7 mouse cellular contexts compared by ENCODE assay signal in genomic region chr13:57046130-57046529, GRCm38 (mm10).
A peak's percentile ranks its signal among the peaks of the same experiment; 100 is the strongest.
DNase-seq lines count a peak whose midpoint lies in the region; ATAC-seq lines count a peak whose summit lies in the region.
"Not testable (repeated sequence)": the region's sequence is repeated elsewhere in the genome, so short reads cannot be mapped to it uniquely, and the experiment has no call there.

No protein-coding gene starts in this region.

- H3K4me2 ChIP-seq in embryonic facial prominence, embryonic 14.5 days (ENCODE audit: low read depth, low read length); liver, embryonic 16.5 days (ENCODE audit: low read depth, low read length): not testable (repeated sequence)
- H3K4me2 ChIP-seq in intestine, embryonic 14.5 days (ENCODE audit: low read length): peak overlapping the region; percentile 27; the same call in 1 of the 2 replicates
- H3K4me2 ChIP-seq in stomach, embryonic 16.5 days (ENCODE audit: low read depth, low read length): 0 out of 2 replicates have a peak overlapping the region, but pooled peaks have one; percentile 24

- ATAC-seq in embryonic facial prominence, embryonic 14.5 days (ENCODE audit: low read depth): peak; percentile 31; the same call in 1 of the 2 replicates
- ATAC-seq in intestine, embryonic 14.5 days (replicated peaks; ENCODE audit: low FRiP score, low TSS enrichment, low read depth): 0 out of 2 replicates have a peak, but pooled peaks have one; percentile 40
- peak; percentile 75 for ATAC-seq in liver, embryonic 16.5 days (ENCODE audit: low read depth)
- ATAC-seq in stomach, embryonic 16.5 days (ENCODE audit: insufficient read depth, low FRiP score): not testable (repeated sequence)

- 22% methylated on average over 4 of the region's 9 CpGs for whole genome bisulfite sequencing in embryonic facial prominence, embryonic 14.5 days
- WGBS in intestine, embryonic 14.5 days: 17% methylated on average over 5 of the region's 9 CpGs
- WGBS in limb, embryonic 10.5 days: 17% methylated on average over 9 of the region's 9 CpGs
- WGBS in liver, embryonic 16.5 days (ENCODE audit: insufficient replicate concordance): 17% methylated on average over 4 of the region's 9 CpGs
- WGBS in stomach, embryonic 16.5 days: 14% methylated on average over 6 of the region's 9 CpGs

- H3K36me3 ChIP-seq in embryonic facial prominence, embryonic 14.5 days (ENCODE audit: control insufficient read depth, insufficient read depth, low read length); intestine, embryonic 14.5 days (ENCODE audit: control insufficient read depth, insufficient read depth, low read length); limb, embryonic 10.5 days; liver, embryonic 16.5 days (ENCODE audit: control insufficient read depth, insufficient read depth); stomach, embryonic 16.5 days (ENCODE audit: control insufficient read depth, insufficient read depth, low read length): not testable (repeated sequence)

- not testable (repeated sequence) for H3K27me3 ChIP-seq in embryonic facial prominence, embryonic 14.5 days (replicated peaks; ENCODE audit: control insufficient read depth, insufficient read depth, low read length); intestine, embryonic 14.5 days (replicated peaks; ENCODE audit: control insufficient read depth, insufficient read depth, low read length); limb, embryonic 10.5 days (ENCODE audit: low read depth, poor library complexity, severe bottlenecking); liver, embryonic 16.5 days (ENCODE audit: control insufficient read depth, insufficient read depth, low read depth, low read length); stomach, embryonic 16.5 days (ENCODE audit: control insufficient read depth, insufficient read depth, low read length)

- H3K9ac ChIP-seq in embryonic facial prominence, embryonic 14.5 days (ENCODE audit: low read depth, low read length); intestine, embryonic 14.5 days (ENCODE audit: low read length); liver, embryonic 16.5 days (ENCODE audit: low read depth, low read length); stomach, embryonic 16.5 days (ENCODE audit: low read length): not testable (repeated sequence)

- not testable (repeated sequence) for H3K4me1 ChIP-seq in embryonic facial prominence, embryonic 14.5 days (ENCODE audit: control insufficient read depth, insufficient read depth, low read length); intestine, embryonic 14.5 days (replicated peaks; ENCODE audit: control insufficient read depth, insufficient read depth, low read length); limb, embryonic 10.5 days; liver, embryonic 16.5 days (ENCODE audit: control insufficient read depth, low read depth, low read length); stomach, embryonic 16.5 days (ENCODE audit: control insufficient read depth, insufficient read depth, low read length)

- not testable (repeated sequence) for H3K27ac ChIP-seq in embryonic facial prominence, embryonic 14.5 days (replicated peaks; ENCODE audit: low read depth, low read length); intestine, embryonic 14.5 days (ENCODE audit: low read depth); limb, embryonic 10.5 days; liver, embryonic 16.5 days (ENCODE audit: low read length); stomach, embryonic 16.5 days (ENCODE audit: low read length)

- not testable (repeated sequence) for H3K4me3 ChIP-seq in embryonic facial prominence, embryonic 14.5 days (ENCODE audit: low read depth, low read length); intestine, embryonic 14.5 days (ENCODE audit: low read depth, low read length); liver, embryonic 16.5 days (ENCODE audit: low read depth, low read length); stomach, embryonic 16.5 days (replicated peaks; ENCODE audit: low read length)
- peak overlapping the region; percentile 4; the same call in 1 of the 2 replicates for H3K4me3 ChIP-seq in limb, embryonic 10.5 days

- DNase-seq in embryonic facial prominence, embryonic 14.5 days (ENCODE audit: low spot score): peak; percentile 59
- DNase-seq in heart, adult 9 months (ENCODE audit: low spot score in 2 of 2): peak; percentile 4 to 10
- DNase-seq in intestine, embryonic 14.5 days (ENCODE audit: low spot score): peak; percentile 53
- DNase-seq in limb, embryonic 10.5 days (ENCODE audit: low spot score): not testable (repeated sequence)
- peak; percentile 77 for DNase-seq in lung, postnatal 10 days

- not testable (repeated sequence) for H3K9me3 ChIP-seq in embryonic facial prominence, embryonic 14.5 days (ENCODE audit: control insufficient read depth, low read length); intestine, embryonic 14.5 days (ENCODE audit: control insufficient read depth, low read length); limb, embryonic 10.5 days (replicated peaks); liver, embryonic 16.5 days (replicated peaks; ENCODE audit: control insufficient read depth, low read length); stomach, embryonic 16.5 days (replicated peaks; ENCODE audit: control insufficient read depth, low read length)
